Mouse (Mus musculus) embryonic facial prominence, embryonic 11.5 days (tissue): ENCODE results near the gene Vmn2r23. TPM values are rescaled to one million over a fixed set of nuclear protein-coding genes. Genes with fewer than 3 reads are reported as not detected.

Experiments
- polyA plus RNA-seq: library from polyadenylated mRNA; unstranded; fragments of >200 nt; fragmentation: Nextera tagmentation; extraction: Ambion mirVana; gene quantifications from 2 replicates; pipeline ENCODE4 v1.2.1, GENCODE M21; 2014

Gene Vmn2r23
- polyA plus RNA-seq, 1 experiment from 2014 or later: not detected

Other genes starting within 250 kb of the Vmn2r23 start
- not detected in 2 replicates for gene Vmn2r21, start 169.3 kb upstream of the Vmn2r23 start, polyA plus RNA-seq
- gene Vmn2r22, start 51.9 kb upstream of the Vmn2r23 start, polyA plus RNA-seq: not detected in 2 replicates
- not detected in 2 replicates for gene Vmn2r24, start 76.2 kb downstream of the Vmn2r23 start, polyA plus RNA-seq
- not detected in 2 replicates for gene Vmn2r25, start 150.8 kb downstream of the Vmn2r23 start, polyA plus RNA-seq